Mouse (Mus musculus) lung, adult 2 months (tissue): ENCODE results near the gene Vill.

Experiments used
- CTCF ChIP-seq: fragments of 200-500 bp; IDR thresholded peaks from 2 replicates; pipeline ENCODE4 v1.5.1; 2011; ENCODE audit warnings: mild to moderate bottlenecking, low read length, control low read depth; ENCODE audit not compliant: insufficient read depth
- POLR2A ChIP-seq: fragments of 200-500 bp; IDR thresholded peaks from 2 replicates; pipeline ENCODE4 v1.6.1; 2011; ENCODE audit warnings: low read depth, mild to moderate bottlenecking, control low read depth, low read length, borderline replicate concordance; ENCODE audit errors: extremely low read depth

DNA sequence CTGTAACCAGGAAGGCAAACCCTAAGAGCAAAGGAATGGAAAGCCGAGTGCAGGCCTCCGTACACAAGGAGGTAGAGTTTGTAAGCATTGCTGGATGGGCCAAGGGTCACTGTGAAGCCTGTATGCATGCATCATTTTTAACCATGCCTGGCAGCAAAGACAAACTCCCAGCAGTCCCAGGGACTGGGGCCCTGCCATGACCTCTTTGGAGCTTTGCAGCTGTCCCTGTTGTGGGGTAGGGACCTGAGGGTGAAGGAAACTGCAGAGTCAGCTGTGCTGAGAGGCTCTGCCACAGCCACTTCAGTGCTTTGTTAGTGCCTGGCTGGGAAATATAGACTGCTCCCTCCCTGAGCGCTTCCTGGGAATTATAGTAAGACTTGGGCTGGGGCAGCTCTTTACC lies 58.1 kb downstream of the Vill start:
- no peak for TF ChIP-seq CTCF
- no peak for TF ChIP-seq POLR2A
